Mouse (Mus musculus) myocyte (in vitro differentiated cells): ENCODE measurements at regions not wholly inside any gene's neighbourhood (a gene's known extent, or its start where the extent isn't known, plus 50 kb on each side); places are given as distances from the start of the nearest gene placed in this dataset.

Experiments
- CEBPB ChIP-seq: IDR thresholded peaks from 2 replicates; pipeline ENCODE4 v1.6.1; 2011; ENCODE audit warnings: mild to moderate bottlenecking, moderate library complexity; ENCODE audit not compliant: poor library complexity, insufficient read depth, severe bottlenecking
- E2F4 ChIP-seq: IDR thresholded peaks from one replicate; pipeline ENCODE4 v1.6.1; 2011; ENCODE audit warnings: mild to moderate bottlenecking, control low read depth, moderate library complexity; ENCODE audit not compliant: insufficient read depth
- MAX ChIP-seq: IDR thresholded peaks from one replicate; pipeline ENCODE4 v1.6.1; 2011; ENCODE audit warnings: low read depth, mild to moderate bottlenecking, control low read depth
- MYOD1 ChIP-seq, 3 experiments: IDR thresholded peaks; one replicate each; pipeline ENCODE4 v1.6.1; 2011; ENCODE audit warnings: control low read depth in 2 of 3, low read depth in 2 of 3, mild to moderate bottlenecking in 2 of 3, moderate library complexity in 1 of 3; ENCODE audit not compliant: insufficient read length in 2 of 3, control insufficient read depth in 1 of 3
- MYOG ChIP-seq, 3 experiments: IDR thresholded peaks; one replicate each; pipeline ENCODE4 v1.6.1; 2011; ENCODE audit warnings: control low read depth in 2 of 3, low read depth in 2 of 3, mild to moderate bottlenecking in 2 of 3; ENCODE audit not compliant: insufficient read length in 2 of 3, control insufficient read depth in 1 of 3, insufficient read depth in 1 of 3
- POLR2A ChIP-seq: IDR thresholded peaks from one replicate; pipeline ENCODE4 v1.6.1; 2011; ENCODE audit warnings: low read depth, mild to moderate bottlenecking, control low read depth, moderate library complexity; ENCODE audit not compliant: insufficient read length
- POLR2AphosphoS2 ChIP-seq: IDR thresholded peaks from one replicate; pipeline ENCODE4 v1.6.1; 2011; ENCODE audit warnings: low read depth, control low read depth; ENCODE audit not compliant: insufficient read length
- REST ChIP-seq: IDR thresholded peaks from one replicate; pipeline ENCODE4 v1.6.1; 2011; ENCODE audit warnings: mild to moderate bottlenecking, control low read depth, moderate library complexity; ENCODE audit not compliant: insufficient read depth, insufficient read length
- SRF ChIP-seq: IDR thresholded peaks from one replicate; pipeline ENCODE4 v1.6.1; 2011; ENCODE audit warnings: low read depth; ENCODE audit not compliant: control insufficient read depth, insufficient read length
- TCF12 ChIP-seq: IDR thresholded peaks from one replicate; pipeline ENCODE4 v1.6.1; 2011; ENCODE audit warnings: mild to moderate bottlenecking, control low read depth; ENCODE audit not compliant: poor library complexity, insufficient read depth, severe bottlenecking
- TCF3 ChIP-seq: IDR thresholded peaks from one replicate; pipeline ENCODE4 v1.6.1; 2011; ENCODE audit warnings: low read depth, control low read depth; ENCODE audit not compliant: insufficient read length
- USF1 ChIP-seq: IDR thresholded peaks from one replicate; pipeline ENCODE4 v1.6.1; 2011; ENCODE audit warnings: low read depth, mild to moderate bottlenecking, control low read depth, moderate library complexity

DNA sequence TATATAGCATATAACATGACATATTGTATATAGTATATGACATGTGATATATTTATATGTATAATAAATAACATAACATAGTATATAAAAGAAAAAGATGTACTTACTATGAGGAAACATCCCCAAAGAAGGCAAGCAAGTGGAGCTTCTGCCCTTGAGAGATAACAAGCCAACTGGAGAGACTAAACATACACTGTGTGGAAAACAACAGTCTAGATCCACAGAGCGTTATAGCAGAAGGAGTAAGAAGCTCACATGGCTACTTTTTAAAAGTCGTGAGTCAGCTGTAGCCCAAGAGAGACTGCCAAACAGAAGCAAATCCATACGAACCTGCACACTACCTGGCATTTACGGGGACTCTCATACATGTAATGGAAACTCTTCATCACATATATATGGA, 219.9 kb downstream of the Cog6 start:
- TF ChIP-seq POLR2A (no peak), E2F4 (no peak), MYOG (IDR thresholded peaks at IDR 0.05; ENCODE audit: control insufficient read depth in 1 of 3, insufficient read depth in 1 of 3, insufficient read length in 2 of 3, low read depth in 2 of 3) (no peak), TCF12 (no peak), USF1 (no peak), MAX (no peak), CEBPB (no peak), REST (no peak), MYOD1 (IDR thresholded peaks at IDR 0.05; ENCODE audit: control insufficient read depth in 1 of 3, insufficient read length in 2 of 3, low read depth in 2 of 3) (no peak), TCF3 (no peak), POLR2AphosphoS2 (no peak), SRF (no peak)
